Mouse (Mus musculus) layer of hippocampus, postnatal 25 days (tissue): ENCODE data around the gene Ptchd1. TPM values are rescaled to one million over a fixed set of nuclear protein-coding genes. Genes with fewer than 3 reads are reported as not detected.
A peak's percentile ranks its signal among the peaks of the same experiment; 100 is the strongest.

Experiments
- DNase-seq, 2 experiments: peaks; one replicate each; pipeline ENCODE4 v3.0.0; 2022; ENCODE audit warnings: mixed read lengths in 2 of 2, low spot score in 1 of 2; ENCODE audit errors: extremely low spot score in 1 of 2
- total RNA-seq, 2 experiments: library from RNA; stranded (reverse); gene quantifications; 2 replicates each; pipeline ENCODE4 v1.2.3; 2021

Gene Ptchd1
- 1 to 10 TPM; 7.1 to 7.9 TPM for total RNA-seq

DNA sequence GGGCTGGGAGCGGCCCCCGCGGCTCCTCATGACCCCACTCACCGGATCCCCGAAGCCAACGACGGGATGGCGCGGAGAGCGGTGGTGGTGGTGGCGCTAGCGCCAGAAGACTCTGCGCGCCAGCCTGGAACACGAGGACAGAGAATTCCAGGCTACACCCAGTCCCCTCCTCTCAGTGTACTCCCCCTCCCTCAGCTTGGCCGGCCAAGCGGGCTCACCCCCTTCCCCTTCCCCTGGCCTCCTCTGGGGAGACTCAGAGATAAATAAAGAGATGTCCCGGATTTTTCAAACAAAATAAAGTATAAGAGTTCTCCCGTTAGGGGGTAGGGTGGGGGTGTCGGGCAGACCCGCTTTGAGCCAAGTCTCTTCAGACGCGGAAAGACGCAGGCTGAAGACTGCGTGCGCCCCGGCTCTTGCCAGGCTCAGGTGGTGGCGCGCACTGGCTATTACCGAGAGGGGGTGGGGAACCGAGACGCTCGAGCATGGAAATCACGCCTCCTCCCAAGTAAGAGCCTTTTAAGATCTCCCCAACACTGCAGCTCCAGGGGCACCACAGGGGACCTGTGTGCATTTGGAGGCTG, at the start of gene Ptchd1:
Ptchd1 (minus strand) TSS at position 114 of the 581 bp plus-strand sequence.
- DNase-seq: peak in 1 of 2 experiments; percentile 8

- peak in 1 of 2 experiments; percentile 5 for DNase-seq
These were observed 34.4 kb upstream of the Ptchd1 start for GRCm38 (mm10) chrX:155657971-155658370.

DNA sequence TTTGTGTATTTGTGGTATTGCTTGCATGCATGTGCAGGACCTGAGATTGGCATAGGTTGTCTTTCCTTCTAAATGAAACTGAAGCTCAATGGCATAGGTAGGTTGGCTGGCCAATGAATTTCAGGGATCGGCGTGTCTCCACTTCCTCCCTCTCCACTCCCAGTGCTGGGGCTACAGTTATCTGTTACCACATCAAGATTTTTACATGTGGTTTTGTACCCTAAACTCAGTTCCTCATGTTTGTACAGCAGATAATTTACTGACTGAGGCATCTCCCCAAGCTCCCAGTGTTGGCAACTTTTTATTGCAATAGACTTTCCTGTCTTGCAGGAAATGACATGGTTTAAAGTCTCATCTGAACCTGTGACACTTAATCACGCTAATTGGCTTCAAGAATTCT, 22.4 kb upstream of the Ptchd1 start:
- DNase-seq: no peak

GRCm38 (mm10) chrX:155643975-155644374, 20.4 kb upstream of the Ptchd1 start:
- DNase-seq: no peak

DNA sequence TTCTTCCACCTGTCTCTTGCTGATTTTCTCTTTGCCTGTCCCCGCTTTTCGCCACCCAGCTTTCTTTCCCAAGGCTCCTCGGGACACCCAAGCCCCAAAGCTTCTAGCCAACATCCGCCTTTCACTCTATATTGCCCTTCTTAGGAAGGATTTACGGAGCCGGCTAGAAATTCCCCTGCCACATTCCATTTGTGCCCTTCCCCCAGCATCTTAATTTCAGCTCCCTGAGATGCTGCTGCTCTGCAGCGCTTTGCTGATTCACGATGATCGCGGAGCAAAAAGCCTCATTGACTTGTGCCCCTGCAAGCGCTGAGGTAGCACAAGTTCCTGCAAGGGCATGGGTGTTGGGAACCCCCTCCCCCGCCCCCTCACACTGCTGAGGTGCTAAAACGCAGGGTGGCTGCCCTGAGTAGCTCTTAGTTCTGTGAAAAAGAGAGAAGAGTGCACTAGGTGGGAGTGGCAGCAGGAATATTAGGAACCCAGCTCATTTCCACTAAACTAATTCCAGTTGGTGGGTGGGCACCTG, 2.1 kb upstream of the Ptchd1 start:
- DNase-seq: no peak

- DNase-seq: no peak
These were observed 1.3 kb upstream of the Ptchd1 start for GRCm38 (mm10) chrX:155624895-155625294.

- DNase-seq: peak; percentile 11 to 12
These were observed 777 bp upstream of the Ptchd1 start, which contains the start of gene Gm15155 for GRCm38 (mm10) chrX:155624341-155624841. TSS of gene Gm15155 (plus strand) at chrX:155624741.

DNA sequence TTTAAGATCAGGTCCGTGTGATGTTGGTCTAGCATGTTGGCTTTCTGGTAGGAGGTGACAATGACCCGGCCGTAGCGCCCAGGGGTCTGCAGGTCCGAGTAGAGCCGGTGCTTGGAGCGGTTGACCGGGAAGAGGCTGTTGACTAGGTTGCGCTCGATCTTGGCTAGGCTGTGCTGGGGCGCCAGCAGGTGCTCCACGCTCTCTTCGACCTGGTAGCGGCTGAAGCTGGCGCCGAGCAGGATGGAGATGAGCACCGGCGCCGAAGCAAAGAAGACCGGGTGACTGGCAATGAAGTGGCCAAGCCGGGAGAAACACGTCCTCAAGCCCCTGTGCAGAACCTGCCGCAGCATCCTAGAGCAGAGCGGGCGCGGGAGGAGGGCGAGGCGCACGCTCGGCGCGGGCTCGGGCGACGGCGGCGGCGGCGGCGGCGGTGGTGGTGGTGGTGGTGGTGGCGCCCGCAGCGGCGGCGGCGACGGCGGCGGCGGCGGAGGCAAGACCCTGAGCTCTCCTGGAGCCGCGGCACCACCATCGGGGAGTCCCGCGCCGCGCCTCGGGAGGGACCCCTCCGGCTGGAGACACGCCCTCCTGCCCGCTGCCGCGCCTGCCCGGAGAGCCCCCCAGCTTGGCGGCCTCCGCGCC, 534 bp downstream of the Ptchd1 start:
- peak; percentile 14 to 18 for DNase-seq

GRCm38 (mm10) chrX:155622527-155622926, 1.1 kb downstream of the Ptchd1 start:
- peak in 1 of 2 experiments; percentile 14 for DNase-seq

DNA sequence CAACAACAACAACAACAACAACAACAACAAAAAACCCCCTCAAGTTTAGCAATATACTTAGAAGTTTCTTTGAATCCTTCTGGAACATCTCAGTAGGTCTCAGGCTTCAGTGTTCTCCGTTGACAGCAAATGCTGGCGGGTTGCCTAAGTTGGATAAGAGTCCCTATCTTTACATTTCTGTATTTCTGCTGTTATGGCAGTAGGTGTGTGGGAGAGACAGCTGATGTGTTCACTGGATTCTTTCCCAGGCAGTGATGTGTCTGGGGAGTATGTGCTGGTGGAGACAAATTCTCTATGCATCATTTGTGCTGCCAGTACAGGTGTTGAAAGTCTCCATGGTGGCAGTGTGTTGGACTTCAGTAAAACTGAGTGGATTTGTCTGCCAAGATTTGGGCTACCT, 22.4 kb downstream of the Ptchd1 start:
- peak in 1 of 2 experiments; percentile 10 for DNase-seq

- no peak for DNase-seq
These were observed 27.2 kb downstream of the Ptchd1 start for GRCm38 (mm10) chrX:155596390-155596789.

- DNase-seq: no peak
These were observed 28.9 kb downstream of the Ptchd1 start for GRCm38 (mm10) chrX:155594685-155595084.

DNA sequence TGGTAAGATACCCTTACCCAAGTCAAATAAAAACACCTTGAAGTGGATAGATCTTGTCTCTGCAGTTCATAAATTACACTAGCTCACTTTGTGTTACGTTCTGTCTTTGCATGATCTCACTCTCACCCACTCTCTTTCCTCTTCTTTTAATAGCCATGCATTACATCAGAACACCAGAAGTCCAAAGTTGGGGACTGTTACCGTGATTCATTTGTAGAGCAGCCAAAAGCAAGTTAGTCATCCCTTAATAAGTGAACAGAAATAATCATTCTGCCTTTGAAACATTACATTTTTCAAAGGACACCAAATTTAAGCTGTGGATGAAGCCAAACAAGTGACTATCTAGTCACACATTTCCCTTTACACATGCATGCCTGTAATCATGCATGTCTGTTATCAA, 31.1 kb downstream of the Ptchd1 start:
- no peak for DNase-seq

DNA sequence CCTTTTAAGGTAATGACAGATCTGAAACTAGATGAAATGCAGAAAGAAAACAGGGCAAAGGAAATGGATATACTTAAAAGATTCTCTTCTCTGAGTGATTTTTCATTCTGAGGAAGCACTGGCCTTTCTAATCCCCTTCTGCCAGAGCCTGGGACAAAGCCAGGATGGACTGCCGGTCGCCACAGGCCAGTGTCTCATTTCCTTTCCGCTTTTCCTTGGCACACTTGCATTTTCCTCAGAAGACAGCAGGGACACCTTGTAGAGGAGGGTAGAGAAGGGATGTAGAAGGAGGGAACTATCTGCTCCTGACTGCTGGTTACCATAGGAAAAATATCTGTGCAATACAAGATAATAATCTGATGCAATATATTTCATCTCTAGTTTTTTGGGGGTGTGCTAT, 32.1 kb downstream of the Ptchd1 start:
- DNase-seq: no peak

DNA sequence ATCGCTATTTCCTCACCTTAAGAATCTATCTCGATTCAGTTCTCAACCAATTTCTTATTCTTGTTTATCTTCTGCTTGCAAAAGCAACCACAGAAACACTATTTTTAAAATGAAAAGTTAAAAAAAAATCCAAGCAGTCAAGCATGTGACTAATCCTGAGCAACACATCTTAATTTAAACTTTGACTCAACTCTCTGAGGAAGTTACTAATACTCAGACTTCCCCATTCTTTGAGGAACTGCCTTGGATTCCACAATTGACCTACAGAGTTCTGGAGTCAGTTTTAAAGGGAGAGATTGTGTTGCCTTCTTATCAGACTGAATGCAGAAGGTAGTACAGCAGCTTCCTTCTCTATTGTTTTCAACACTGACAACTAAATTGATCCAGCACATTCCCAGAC, 39.0 kb downstream of the Ptchd1 start:
- DNase-seq: no peak

GRCm38 (mm10) chrX:155579791-155580190, 43.8 kb downstream of the Ptchd1 start:
- no peak for DNase-seq

- no peak for DNase-seq
These were observed 51.2 kb downstream of the Ptchd1 start for GRCm38 (mm10) chrX:155572396-155572795.

DNA sequence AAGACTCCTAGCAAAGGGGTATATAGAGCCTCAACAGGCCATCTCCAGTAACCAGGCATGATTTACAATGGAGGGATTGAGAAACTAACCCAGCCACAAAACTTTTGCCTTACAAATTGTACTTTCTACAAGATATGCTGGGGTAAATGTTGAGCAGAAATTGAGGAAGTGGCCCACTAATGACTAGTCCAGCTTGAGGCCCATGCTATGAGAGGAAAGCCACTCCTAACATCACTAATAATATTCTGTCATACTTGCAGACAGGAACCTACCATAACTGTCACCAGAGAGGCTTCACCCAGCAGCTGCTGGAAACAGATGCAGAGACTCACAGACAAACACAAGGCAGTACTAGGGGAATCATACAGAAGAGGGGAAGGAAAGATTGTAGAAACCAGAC, 79.8 kb downstream of the Ptchd1 start:
- DNase-seq: no peak
